Mouse (Mus musculus): ENCODE data around the gene Arhgap24. TPM values are rescaled to one million over a fixed set of nuclear protein-coding genes. Genes with fewer than 3 reads are reported as not detected.

The Arhgap24 gene
- total RNA-seq, 2 experiments from 2014 or later: 17.2 to 18.3 TPM

DNA sequence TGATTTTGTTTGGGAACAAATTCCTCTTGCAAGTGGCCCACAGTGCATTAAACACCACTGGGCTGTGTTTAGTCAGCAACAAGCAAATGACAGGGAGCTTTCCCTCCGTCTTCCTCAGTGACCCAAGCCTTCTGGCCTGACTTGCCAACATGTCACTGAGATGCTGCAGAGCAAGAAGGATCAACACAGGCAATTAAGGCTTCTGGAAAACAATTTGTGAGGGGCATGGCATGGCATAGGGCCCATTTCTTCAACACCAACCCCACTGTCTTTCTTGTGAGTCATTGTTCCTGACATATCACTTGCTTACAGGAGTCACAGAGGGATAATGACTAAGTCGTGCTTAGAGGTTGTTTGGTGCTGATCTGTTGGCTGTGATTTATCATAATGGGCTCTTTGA lies 196.0 kb downstream of the Arhgap24 start:
- no peak for DNase-seq

DNA sequence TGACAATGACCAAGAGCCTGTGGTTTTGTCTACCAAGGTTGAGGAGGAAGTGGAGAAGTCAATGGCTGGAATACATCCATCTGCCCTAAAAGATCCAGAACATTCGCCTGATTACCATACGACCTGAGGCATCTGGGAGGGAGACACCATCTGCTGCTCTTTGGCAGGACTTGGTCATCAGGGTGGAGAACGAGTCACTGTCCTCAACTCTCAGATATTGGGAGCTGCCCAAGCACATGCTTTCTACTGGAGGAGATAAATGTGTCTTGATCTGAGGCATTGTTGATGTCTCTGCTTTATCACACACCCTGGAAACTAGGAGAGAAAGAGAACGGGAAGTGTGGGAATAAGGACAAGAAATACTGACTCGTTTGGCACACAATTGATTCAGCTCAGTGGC lies 206.5 kb downstream of the Arhgap24 start:
- DNase-seq: no peak

DNA sequence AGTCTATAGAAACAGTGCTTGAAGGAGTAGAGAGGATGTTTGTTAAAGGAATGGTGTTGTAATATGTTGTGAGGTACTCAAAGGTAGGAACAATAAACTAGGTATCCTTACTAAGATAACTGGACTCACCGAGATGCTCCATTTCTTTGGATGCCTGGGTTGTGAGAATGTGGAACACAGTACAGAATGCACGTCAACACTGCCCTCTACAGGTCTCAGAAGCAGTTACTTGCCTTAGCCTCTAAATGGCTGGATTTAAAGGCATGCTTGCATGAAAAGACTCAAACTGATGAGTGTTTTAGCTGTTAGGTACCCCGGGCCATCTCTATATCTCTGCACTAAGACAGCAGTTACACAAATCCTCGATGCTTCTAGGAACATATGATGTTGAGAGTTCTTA lies 211.3 kb downstream of the Arhgap24 start:
- peak; percentile 70 for DNase-seq

DNA sequence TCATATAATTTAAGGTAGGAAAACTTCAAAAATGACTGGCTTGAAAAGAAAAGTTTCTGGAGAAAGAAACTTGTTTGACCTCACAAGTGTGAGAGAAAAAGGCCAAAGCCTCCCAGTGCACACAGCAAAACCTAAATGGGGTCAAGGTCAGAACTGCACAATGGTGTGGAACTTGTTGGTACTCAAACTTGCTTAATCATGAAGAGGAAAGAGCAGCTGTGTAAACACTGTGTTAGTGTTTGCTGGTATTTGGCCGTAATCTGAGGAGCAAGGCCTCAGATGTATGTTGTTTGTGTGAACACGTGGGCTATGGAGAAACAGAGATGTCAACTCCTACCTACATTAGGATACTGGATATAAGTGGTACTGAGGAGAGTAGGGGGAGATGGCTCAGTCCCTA lies 212.0 kb downstream of the Arhgap24 start:
- DNase-seq: no peak

DNA sequence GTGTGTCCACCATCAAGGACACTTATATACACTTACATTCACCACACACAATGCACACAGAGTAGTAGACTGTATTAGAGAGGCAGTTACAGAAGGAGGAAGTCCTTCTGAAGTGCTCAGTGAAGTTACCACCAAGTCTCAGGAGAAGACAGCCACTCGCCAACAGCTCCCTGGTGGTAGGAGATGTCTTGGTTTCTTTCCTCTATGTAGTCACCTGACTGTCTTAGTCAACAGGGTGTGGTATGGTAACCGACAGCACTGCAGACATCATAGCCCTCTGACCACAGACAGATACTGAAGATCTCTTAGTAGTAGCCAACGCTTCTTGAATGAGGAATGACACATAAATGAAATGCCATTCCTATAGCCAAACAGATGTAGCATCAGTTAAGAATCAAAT lies 212.7 kb downstream of the Arhgap24 start:
- no peak for DNase-seq

DNA sequence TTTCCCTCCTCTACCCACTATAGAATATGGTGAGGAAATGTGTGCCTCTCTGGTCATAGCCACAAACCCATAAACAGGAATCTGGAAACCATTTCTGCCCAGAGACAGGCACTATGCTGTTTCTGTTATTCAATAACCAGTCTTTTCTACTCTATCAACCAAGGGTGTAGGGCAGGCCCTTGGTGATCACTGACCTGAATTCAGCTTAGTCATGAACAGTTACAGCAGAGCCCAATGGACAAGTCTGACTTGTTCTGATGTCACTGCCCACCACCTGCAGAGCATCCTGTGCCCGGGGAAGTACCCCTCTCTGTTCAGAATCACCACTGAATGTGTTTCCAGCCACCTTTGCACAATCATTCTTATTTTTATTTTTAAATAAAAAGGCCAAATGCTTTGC lies 216.6 kb downstream of the Arhgap24 start:
- no peak for DNase-seq

DNA sequence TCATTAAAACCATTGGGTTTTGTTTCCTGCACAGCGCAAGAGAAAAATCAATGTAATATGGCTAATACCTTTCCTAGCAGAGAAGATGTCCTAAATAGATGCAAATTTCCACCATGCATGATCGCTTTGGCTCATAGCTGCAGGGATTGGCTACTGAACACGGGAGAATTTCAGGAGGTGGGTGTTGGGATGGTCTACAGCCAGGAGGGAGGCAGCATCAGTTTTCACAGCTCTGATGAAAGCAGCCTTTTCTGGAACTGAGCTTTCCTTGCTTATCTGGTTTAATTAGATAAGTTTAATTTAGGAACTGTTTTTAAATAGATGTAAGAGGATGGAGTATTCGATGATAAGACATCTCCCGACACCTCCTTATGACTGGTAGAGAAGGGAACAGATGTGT lies 217.2 kb downstream of the Arhgap24 start:
- DNase-seq: no peak

DNA sequence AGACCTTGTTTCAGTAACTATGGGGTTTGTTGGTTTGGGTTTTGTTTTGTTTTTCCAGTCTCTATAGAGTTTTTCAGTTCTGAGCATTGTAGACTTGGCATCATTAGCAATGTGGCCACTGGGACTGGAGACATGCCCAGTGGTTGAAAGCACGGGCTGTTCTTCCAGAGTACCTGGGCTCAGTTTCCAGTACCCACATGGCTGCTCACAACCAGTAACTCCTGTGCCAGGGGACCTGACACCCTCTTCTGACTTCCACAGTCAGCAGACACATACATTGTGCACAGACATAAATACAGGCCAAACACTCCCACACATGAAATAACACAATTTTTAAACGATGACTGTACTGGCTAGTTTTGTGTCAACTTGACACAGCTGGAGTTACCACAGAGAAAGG lies 217.7 kb downstream of the Arhgap24 start:
- no peak for DNase-seq

DNA sequence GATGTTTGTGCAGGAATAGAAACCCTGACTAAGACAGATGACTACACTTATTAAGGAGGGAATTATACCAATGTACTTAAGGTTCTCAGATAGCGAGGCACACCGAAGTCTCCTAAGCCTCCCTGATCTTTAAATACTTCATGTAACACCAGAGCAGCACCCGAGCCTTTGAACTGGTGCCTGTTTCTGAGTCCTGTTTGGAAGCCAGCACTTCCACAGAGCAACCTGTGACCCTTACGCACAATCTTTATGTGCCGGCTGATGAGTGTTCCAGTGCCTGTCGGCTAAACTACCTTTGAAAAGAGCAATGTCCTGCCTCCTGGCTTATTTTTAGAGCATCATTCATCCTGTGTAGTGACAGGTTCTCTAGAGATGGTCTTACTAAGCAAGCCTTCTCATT lies 221.4 kb downstream of the Arhgap24 start:
- DNase-seq: no peak

DNA sequence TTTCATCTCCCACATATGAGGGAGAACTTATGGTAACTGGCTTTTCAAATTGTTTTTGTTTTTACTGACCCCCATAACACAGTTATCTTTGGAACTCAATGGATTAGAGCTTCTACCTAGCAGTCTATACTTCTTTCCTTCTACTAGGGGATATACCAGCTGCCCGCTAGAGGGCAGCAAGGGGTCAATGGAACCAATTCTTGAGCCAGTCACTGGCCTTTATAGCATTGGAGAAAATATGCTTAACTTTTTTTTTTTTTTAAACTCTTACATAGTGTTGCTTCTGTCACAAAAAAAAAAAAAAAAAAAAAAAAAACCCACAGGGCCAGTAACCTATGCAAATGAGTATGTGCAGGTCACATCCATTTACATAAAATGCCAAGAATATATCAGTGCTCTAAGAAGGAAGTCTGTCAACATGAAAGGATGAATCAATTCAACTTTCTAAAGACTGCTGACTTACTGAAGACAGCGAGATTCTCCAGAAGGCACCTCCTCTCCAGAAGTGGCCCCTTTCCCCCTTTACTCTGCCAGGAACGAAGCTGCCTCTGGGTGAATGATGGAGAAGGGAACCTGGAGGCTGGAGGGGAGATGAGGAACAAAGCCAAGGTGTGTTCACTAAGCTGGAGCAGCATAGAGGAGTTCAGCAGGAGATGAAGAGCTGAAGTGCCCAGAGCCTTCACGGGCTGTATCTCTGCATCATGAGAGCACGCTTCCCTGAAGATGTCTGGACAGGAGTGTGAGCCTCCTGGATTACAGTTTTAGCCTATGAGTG lies 222.3 kb downstream of the Arhgap24 start:
- DNase-seq: peak; percentile 82

DNA sequence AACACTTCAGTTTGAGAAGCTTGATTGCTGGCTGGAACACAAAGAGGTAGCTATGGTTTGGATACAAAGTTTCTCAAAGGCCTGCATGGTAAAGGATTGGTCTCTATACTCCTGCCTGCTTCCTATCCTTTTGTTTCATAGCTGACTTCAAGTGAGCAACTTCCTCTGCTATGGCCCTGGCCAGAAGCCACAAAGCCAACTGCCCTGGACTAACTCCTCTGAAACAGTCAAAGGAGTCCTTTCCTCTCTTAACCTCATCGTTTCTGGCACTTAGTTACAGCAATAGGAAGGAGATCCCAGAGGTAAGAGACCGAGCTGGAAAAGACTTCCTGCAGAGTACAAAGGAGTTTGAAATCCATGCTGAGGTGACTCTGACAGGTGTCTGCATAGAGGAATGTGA lies 224.0 kb downstream of the Arhgap24 start:
- peak; percentile 12 for DNase-seq

DNA sequence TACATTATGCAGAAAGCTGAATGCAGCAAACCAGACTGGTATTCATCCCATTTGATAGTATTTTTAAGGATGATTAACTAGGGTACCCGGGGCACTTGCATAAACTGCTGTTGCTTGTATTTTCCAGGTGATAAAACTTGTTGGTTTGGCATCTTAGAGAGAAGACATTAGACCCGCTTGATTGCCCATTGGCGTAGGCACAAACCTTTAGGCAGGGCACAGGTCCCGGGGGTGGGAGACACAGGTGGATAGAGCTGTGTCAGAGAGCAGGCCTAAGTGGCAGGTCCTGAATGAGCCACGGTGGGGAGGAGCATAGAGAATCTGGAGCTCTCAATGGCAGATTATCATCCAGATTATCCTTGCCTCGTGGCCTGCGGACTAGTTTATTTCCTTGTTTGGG lies 229.1 kb downstream of the Arhgap24 start:
- DNase-seq: no peak

DNA sequence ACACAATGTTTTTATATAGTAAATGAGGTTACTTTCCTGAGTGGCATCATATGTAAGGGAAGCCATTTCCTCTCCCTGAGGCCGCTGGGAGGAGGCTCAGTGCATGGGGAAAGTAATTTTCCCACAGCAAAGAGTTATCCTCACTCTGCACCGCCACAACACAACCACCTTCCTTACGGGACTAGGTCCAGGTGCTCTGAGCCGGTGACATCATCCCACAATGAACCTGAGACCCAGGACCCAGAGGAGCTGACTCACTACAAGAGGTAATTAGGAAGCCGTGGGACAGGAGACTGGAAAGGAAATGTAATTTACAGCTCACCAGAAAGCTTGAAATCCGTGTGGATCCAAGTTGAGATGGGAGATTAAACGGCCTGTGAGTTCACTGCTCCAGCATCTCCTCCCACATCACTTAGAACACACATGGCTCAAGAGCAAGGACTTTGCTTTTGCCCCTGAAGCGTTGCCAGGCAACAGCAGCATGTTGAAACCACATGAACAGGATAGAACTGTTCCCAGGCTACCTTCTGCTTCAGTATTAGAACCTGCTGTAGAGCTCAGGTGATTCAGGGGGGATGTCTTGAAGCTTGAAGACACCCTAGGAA lies 238.3 kb downstream of the Arhgap24 start:
- peak; percentile 19 for DNase-seq

DNA sequence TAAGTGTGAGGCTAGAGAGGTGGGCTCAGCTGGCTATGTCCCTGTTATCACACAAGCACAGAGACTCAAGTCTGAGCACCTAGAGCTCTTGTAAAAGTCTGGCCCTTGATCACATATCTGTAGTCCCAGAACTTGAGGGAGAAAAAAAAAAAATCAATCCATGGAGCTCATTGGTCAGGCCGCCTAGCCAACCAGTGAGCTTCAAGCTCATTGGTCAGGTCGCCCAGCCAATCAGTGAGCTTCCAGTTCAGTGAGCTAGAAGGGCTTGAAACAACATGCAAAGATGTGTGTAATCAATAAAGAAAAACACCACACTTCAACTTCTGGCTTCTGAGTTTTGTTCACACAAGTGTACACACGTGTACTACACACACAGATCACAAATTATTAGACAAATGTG lies 242.4 kb downstream of the Arhgap24 start:
- no peak for DNase-seq

DNA sequence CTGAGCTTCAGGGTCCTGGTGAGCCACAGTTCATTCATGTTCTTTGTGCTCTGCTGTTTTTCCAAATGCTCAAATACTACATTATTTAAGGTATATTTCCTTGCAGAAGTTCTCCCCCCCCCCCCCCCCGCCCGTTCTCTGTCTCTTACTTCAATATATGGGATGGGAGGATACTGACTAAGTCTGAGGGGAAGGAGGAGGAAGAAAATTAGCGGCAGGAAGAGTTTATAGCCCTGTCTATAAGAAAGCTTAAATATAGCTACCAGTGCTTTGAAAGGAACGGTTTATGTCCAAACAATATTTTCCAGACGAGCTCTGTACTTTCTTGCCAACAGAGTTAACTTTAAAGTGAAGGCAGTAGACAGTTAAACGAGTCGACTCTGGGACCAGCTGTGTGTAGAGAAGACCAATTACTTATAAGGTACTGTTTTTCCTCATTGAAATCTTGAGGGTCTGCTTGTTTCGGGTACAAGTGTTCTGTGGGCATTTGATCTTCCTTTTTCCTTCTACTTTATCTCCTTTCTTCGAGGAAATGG lies 243.7 kb downstream of the Arhgap24 start:
- DNase-seq: no peak

DNA sequence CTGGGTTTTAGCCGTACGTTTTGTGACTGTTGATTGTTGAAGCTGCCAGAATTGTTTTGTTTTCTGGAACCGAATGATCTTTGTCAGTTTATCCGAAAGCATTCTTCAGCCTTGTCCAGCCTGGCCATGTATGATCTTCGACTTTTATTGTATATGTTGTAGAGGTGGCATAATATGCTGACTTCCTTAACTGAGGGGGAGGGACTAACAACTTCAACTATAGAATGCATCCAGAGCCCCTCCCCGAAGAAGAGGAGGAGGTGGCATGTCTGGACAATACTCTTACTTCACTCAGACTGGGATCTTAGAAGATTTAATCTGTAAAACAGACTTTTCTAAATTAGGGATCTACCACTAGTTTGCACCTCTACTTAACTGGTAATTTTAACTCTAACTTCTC lies 244.2 kb downstream of the Arhgap24 start:
- DNase-seq: no peak

DNA sequence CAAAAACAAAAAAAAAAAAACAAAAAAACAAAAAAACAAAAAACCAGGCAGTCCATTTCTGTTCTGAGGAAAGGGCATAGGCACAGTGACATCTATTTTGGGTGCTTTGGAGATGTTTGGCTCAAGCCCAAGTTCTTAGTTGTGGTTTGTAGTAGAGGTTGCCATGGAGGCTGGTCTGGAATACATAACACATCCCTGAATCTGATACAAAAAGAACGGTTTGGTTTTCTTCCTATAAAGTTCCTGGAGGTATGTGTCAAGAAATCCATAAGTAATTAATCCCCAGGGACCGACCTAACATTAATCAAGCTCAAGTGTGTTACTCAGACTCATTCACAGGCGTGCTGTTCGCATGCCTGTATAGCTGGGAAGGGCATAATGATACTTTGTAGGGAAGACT lies 245.8 kb downstream of the Arhgap24 start:
- DNase-seq: peak; percentile 17

DNA sequence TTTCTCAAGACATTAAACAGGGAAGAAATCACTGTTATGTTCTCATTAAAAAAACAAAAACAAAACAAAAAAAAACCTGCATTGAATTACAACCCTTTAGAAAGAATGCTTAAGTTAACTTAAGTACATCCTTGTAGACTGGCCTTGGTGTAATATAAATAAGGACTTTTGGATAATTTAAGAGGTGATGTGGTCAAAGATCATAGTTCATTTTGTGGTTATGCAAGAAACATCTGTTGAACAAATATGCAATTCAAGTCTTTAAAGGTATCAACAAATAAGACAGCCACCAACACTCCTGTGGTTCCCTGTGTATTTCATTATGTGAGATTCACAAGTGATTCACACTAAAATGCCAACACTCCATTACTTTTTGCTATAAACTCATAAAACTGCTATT lies 247.3 kb downstream of the Arhgap24 start:
- no peak for DNase-seq

DNA sequence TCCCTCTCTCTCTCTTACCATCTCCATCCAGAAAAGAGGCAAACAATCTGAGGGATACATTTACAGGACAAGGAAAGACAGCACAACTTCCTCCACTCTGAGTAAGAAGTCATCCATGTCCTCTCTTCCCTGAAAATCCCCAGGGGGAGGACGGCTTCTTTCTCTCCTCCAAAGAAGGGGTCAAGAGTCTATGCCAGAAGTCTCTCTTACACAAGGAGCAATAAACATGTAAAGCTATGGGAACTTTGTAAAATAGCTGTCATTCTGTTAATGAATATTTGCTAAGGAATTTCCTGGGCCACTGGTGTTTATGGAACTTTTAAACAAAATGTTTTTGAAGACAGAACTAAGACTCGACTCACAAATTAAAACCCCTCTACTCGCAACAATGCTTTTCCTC lies 248.3 kb downstream of the Arhgap24 start:
- no peak for DNase-seq

DNA sequence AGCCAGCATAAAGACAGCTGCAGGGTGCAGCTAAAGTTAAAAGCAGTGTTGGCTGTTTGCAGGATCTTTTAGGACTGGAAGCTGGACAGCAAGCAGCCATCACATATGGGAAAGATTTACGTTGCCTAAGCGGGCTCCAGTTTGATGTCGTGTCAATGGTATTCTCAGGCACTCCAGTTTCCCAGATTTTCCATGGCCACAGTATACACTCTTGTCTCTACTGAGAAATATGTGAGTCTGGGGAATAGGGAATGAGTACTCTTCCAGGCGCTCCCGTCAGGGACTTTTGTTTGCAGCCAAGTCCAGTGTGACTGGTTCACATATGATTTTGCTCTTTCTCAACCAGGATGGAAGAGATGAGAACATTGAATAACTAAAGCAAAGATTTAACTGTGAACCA lies 254.9 kb downstream of the Arhgap24 start:
- peak; percentile 17 for DNase-seq

DNA sequence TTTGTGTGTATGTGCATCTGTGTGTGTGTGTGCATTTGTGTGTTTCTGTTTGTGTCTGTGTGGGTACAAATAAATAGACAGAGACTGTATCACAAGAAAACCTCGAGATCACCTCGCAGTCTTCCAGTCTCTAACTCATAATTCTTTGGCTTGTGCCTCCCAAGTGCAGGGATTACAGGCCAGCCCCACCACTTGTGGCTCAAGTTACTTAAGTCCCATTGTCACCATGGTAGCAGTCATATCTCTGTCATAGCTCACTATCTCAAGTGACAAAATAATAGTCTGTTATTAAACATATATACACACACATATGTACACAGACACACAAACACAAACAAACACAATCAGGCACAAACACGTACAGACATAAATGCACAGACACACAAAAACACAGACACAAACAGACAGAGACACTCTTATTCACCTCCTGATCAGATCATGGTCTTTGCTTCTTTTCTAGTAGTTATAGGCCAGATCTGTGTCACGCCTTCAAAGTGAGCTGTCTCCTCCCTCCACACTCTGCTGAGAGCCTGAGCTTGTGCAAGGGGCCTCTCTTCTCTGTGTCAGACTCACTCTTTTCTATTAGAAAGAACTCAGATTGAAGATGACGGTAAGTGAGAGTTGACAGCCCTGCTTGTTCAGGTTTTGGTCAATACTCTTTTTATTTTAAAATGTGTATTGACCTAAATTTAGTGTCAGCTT lies 261.5 kb downstream of the Arhgap24 start:
- no peak for DNase-seq

DNA sequence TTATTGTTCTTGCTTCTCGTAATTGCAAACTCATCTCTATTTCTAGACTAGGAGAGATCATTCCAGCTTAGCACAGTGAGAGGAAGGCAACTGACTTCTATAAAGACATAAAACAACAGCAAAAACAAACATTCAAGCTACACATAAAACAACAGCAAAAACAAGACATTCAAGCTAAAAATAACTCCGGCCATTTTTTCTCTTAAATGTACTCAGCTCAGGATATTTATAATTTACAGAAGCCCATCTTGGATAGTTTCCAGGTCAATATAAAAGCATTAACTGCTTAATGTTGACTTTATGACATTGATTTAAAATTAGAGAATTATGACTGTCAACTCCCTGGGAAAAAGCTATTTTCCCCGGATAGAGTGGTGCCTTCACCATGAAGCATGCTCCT lies 262.2 kb downstream of the Arhgap24 start:
- no peak for DNase-seq

DNA sequence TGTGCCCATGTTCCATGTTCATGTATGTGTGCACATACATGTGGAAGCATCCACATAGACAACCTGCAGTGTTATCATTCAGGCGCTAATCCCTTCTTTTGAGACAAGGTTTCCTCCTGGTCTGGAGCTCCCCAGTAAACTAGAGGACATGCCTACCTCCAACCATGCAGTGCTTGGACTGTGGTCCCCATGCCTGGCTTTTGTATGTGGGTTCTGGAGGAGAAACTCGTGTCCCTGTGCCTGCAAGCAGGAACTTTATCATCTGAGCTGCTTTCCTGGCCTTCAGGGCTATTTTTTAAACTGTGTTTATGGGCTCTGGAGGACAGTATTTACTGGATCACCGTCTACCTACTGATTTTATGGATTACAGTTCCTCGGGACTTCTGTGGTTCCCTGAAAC lies 262.9 kb downstream of the Arhgap24 start:
- no peak for DNase-seq

DNA sequence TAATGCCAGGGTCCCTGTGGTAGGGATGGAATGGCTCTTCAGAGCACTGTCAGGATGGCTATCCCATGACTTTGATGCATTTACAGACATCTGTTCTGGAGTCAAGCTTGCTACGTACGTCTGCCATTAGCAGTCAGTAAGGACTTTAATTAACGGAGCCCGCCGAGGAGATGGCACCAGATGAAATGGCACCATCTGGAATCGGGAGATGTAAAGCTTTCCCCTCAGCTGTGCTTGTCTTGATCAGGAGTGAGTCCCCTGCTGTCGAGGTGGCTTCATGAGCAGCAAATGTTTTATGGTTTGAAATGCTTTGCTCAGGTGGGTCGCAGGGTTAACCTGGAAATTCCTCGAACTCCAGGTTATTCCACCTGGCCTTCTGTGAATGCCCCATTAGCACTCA lies 267.0 kb downstream of the Arhgap24 start:
- no peak for DNase-seq
